Mouse (Mus musculus) CH12.LX (cell line): ENCODE measurements around the gene Gpat2. TPM values are rescaled to one million over a fixed set of nuclear protein-coding genes. Genes with fewer than 3 reads are reported as not detected.

Source experiments
- DNase-seq: peaks from one replicate; pipeline ENCODE4 v3.0.0-alpha.2; 2013; ENCODE audit errors: extremely low read depth
- H3K27ac ChIP-seq: 2 replicates; pipeline ENCODE4 v1.5.1; 2012; ENCODE audit warnings: low read depth, mild to moderate bottlenecking, control low read depth, moderate library complexity; ENCODE audit not compliant: insufficient read depth
- H3K27me3 ChIP-seq: replicated peaks from 2 replicates; pipeline ENCODE3; 2012; ENCODE audit warnings: inconsistent platforms
- H3K36me3 ChIP-seq, 2 experiments: replicated peaks in 1 of 2; 2 replicates each; pipeline versions ENCODE3 to v1.6.1; 2012; ENCODE audit warnings: inconsistent platforms in 1 of 2, low read length in 1 of 2, mild to moderate bottlenecking in 1 of 2, mixed read lengths in 1 of 2, moderate library complexity in 1 of 2; ENCODE audit not compliant: control insufficient read depth in 1 of 2, insufficient read depth in 1 of 2
- H3K4me1 ChIP-seq, 2 experiments: 2 replicates each; pipeline ENCODE4 v1.6.1; 2012; ENCODE audit warnings: inconsistent platforms in 1 of 2, moderate library complexity in 1 of 2; ENCODE audit not compliant: insufficient read depth in 2 of 2, control insufficient read depth in 1 of 2
- H3K4me2 ChIP-seq: 2 replicates; pipeline ENCODE4 v1.6.1; 2012; ENCODE audit warnings: low read depth, mild to moderate bottlenecking, control low read depth; ENCODE audit not compliant: poor library complexity, insufficient read depth, severe bottlenecking
- H3K4me3 ChIP-seq, 3 experiments: fragments of 150-350 bp in 1 of 3; sonication (generic) in 1 of 3; replicated peaks in 1 of 3; 2 replicates each; pipeline versions ENCODE3 to v1.5.1; 2011 to 2012; ENCODE audit warnings: low read depth in 2 of 3, low read length in 2 of 3, mild to moderate bottlenecking in 2 of 3, moderate library complexity in 2 of 3, control low read depth in 1 of 3, improper control_type of control experiment in 1 of 3, inconsistent platforms in 1 of 3, mixed read lengths in 1 of 3; ENCODE audit not compliant: poor library complexity in 1 of 3
- H3K79me2 ChIP-seq: replicated peaks from 2 replicates; pipeline ENCODE4 v1.6.1; 2012; ENCODE audit warnings: mild to moderate bottlenecking, moderate library complexity; ENCODE audit not compliant: control insufficient read depth, poor library complexity, insufficient read depth, severe bottlenecking; ENCODE audit errors: extremely low read depth
- H3K9ac ChIP-seq: 2 replicates; pipeline ENCODE4 v1.6.1; 2012; ENCODE audit warnings: low read depth, mild to moderate bottlenecking, control low read depth, moderate library complexity; ENCODE audit not compliant: insufficient read depth
- H3K9me3 ChIP-seq: replicated peaks from 2 replicates; pipeline ENCODE3; 2012; ENCODE audit warnings: low read length, inconsistent platforms, mixed read lengths
- CHD1 ChIP-seq: IDR thresholded peaks from 2 replicates; pipeline ENCODE4 v1.6.1; 2012; ENCODE audit warnings: low read depth, low read length, improper control_type of control experiment, inconsistent platforms
- CHD2 ChIP-seq: IDR thresholded peaks from 2 replicates; pipeline ENCODE4 v1.6.1; 2011; ENCODE audit warnings: low read length, improper control_type of control experiment
- EP300 ChIP-seq: IDR thresholded peaks from 2 replicates; pipeline ENCODE4 v1.6.1; 2011; ENCODE audit warnings: low read length, improper control_type of control experiment
- ETS1 ChIP-seq: conservative IDR thresholded peaks from 2 replicates; pipeline ENCODE4 v1.6.1; 2012; ENCODE audit warnings: low read depth, mild to moderate bottlenecking, inconsistent platforms, low read length, improper control_type of control experiment, moderate library complexity
- HCFC1 ChIP-seq: IDR thresholded peaks from 2 replicates; pipeline ENCODE4 v1.6.1; 2012; ENCODE audit warnings: low read depth, mild to moderate bottlenecking, inconsistent platforms, low read length, improper control_type of control experiment
- IRF4 ChIP-seq: IDR thresholded peaks from 2 replicates; pipeline ENCODE4 v1.6.1; 2014; ENCODE audit warnings: low read depth, mild to moderate bottlenecking, inconsistent platforms, low read length, improper control_type of control experiment
- JUN ChIP-seq: IDR thresholded peaks from 2 replicates; pipeline ENCODE4 v1.6.1; 2011; ENCODE audit warnings: low read depth, mild to moderate bottlenecking, low read length, improper control_type of control experiment, moderate library complexity; ENCODE audit not compliant: insufficient read depth
- JUND ChIP-seq: conservative IDR thresholded peaks from 2 replicates; pipeline ENCODE4 v1.6.1; 2011; ENCODE audit warnings: low read depth, low read length, improper control_type of control experiment
- MAX ChIP-seq: IDR thresholded peaks from 2 replicates; pipeline ENCODE4 v1.6.1; 2011; ENCODE audit warnings: low read length, improper control_type of control experiment
- MAZ ChIP-seq: IDR thresholded peaks from 2 replicates; pipeline ENCODE4 v1.6.1; 2012; ENCODE audit warnings: low read depth, mild to moderate bottlenecking, inconsistent platforms, low read length, improper control_type of control experiment, moderate library complexity
- MXI1 ChIP-seq: IDR thresholded peaks from 2 replicates; pipeline ENCODE4 v1.6.1; 2011; ENCODE audit warnings: mild to moderate bottlenecking, low read depth, low read length, improper control_type of control experiment
- NELFE ChIP-seq: IDR thresholded peaks from 2 replicates; pipeline ENCODE4 v1.6.1; 2011; ENCODE audit warnings: low read depth, low read length, improper control_type of control experiment
- NRF1 ChIP-seq: IDR thresholded peaks from 2 replicates; pipeline ENCODE4 v1.6.1; 2014; ENCODE audit warnings: low read depth, mild to moderate bottlenecking, inconsistent platforms, low read length, improper control_type of control experiment, moderate library complexity
- POLR2A ChIP-seq: IDR thresholded peaks from 2 replicates; pipeline ENCODE4 v1.6.1; 2011; ENCODE audit warnings: low read depth, mild to moderate bottlenecking, improper control_type of control experiment, low read length
- RAD21 ChIP-seq: IDR thresholded peaks from 2 replicates; pipeline ENCODE4 v1.6.1; 2011; ENCODE audit warnings: low read depth, mild to moderate bottlenecking, low read length, improper control_type of control experiment, moderate library complexity
- SIN3A ChIP-seq: IDR thresholded peaks from 2 replicates; pipeline ENCODE4 v1.6.1; 2012; ENCODE audit warnings: low read length, improper control_type of control experiment, inconsistent platforms
- SMC3 ChIP-seq: IDR thresholded peaks from 2 replicates; pipeline ENCODE4 v1.6.1; 2011; ENCODE audit warnings: low read depth, low read length, improper control_type of control experiment
- TBP ChIP-seq: conservative IDR thresholded peaks from 2 replicates; pipeline ENCODE4 v1.6.1; 2011; ENCODE audit warnings: low read depth, low read length, improper control_type of control experiment
- UBTF ChIP-seq: IDR thresholded peaks from 2 replicates; pipeline ENCODE4 v1.6.1; 2012; ENCODE audit warnings: low read depth, mild to moderate bottlenecking, inconsistent platforms, low read length, improper control_type of control experiment, moderate library complexity
- USF1 ChIP-seq: IDR thresholded peaks from 2 replicates; pipeline ENCODE4 v1.6.1; 2014; ENCODE audit warnings: low read depth, mild to moderate bottlenecking, inconsistent platforms, low read length, improper control_type of control experiment
- USF2 ChIP-seq: conservative IDR thresholded peaks from 2 replicates; pipeline ENCODE4 v1.6.1; 2011; ENCODE audit warnings: low read depth, low read length, improper control_type of control experiment
- ZC3H11A ChIP-seq: IDR thresholded peaks from 2 replicates; pipeline ENCODE4 v1.6.1; 2012; ENCODE audit warnings: low read depth, mild to moderate bottlenecking, inconsistent platforms, low read length, improper control_type of control experiment
- ZKSCAN1 ChIP-seq: IDR thresholded peaks from 2 replicates; pipeline ENCODE4 v1.6.1; 2012; ENCODE audit warnings: low read depth, inconsistent platforms, low read length, improper control_type of control experiment, borderline replicate concordance
- ZNF384 ChIP-seq: IDR thresholded peaks from 2 replicates; pipeline ENCODE4 v1.6.1; 2012; ENCODE audit warnings: low read depth, low read length, improper control_type of control experiment, inconsistent platforms
- dilution Hi-C: fragments of 300-500 bp; cut with MboI; formaldehyde crosslinking; loops from 2 replicates; pipeline ENCODE4 v1.14.3; 2020; ENCODE audit warnings: low sequenced_read_pairs; ENCODE audit not compliant: extremely low pct_unique_long_range_greater_than_20kb, extremely low pct_ligation_motif_present
- in situ Hi-C: fragments of 300-500 bp; cut with MboI; formaldehyde crosslinking; loops from 3 replicates; pipeline ENCODE4 v1.14.3; 2019; ENCODE audit warnings: low sequenced_read_pairs, low pct_ligation_motif_present, low pct_unique_long_range_greater_than_20kb, mixed read lengths
- polyA plus RNA-seq: library from polyadenylated mRNA; unstranded; fragments of >175 nt; gene quantifications from 2 replicates; pipeline ENCODE4 v1.2.1, GENCODE M21; 2012; ENCODE audit warnings: low read depth; ENCODE audit not compliant: insufficient read length
- total RNA-seq, 2 experiments: library from RNA; depleted of rRNA; stranded (reverse); fragments of 300-350 nt in 1 of 2; fragments of >200 nt in 1 of 2; gene quantifications; 2 replicates each; pipeline ENCODE4 v1.2.3; 2012 to 2014

Gene Gpat2
- total and polyA plus RNA-seq, 3 experiments: 0.19 to 0.63 (median 0.21) TPM

- TF ChIP-seq USF2: no peak
- no peak for TF ChIP-seq USF1
- TF ChIP-seq MXI1: no peak
- no peak for TF ChIP-seq CHD2
- no peak for TF ChIP-seq NELFE
- TF ChIP-seq SMC3: no peak
- no peak for TF ChIP-seq EP300
- no peak for TF ChIP-seq HCFC1
- no peak for TF ChIP-seq ZNF384
- no peak for TF ChIP-seq NRF1
- TF ChIP-seq TBP: no peak
- TF ChIP-seq JUND: no peak
- no peaks in the 10 kb centered on the region for H3K79me2 ChIP-seq
- dilution Hi-C loops: no loop called here
- no peaks in the 10 kb centered on the region for H3K9me3 ChIP-seq
- H3K4me2 ChIP-seq: no peak overlapping the region
- no peaks in the 10 kb centered on the region for H3K4me1 ChIP-seq
- no peak for DNase-seq
- in situ Hi-C loops: no loop called here
- H3K36me3 ChIP-seq: no peaks in the 10 kb centered on the region
- no peak overlapping the region for H3K4me3 ChIP-seq
- H3K27ac ChIP-seq: no peak overlapping the region
- peaks cover 82% of the 10 kb centered on the region for H3K27me3 ChIP-seq
- no peak overlapping the region for H3K9ac ChIP-seq
Measured at GRCm38 (mm10) chr2:127470183-127470582, 45.2 kb downstream of the Gpat2 start.

GRCm38 (mm10) chr2:127470661-127471060 is 45.7 kb downstream of the Gpat2 start:
- Histone ChIP-seq H3K4me3 (no peak overlapping the region), H3K79me2 (no peaks in the 10 kb centered on the region), H3K4me2 (no peak overlapping the region), H3K4me1 (no peaks in the 10 kb centered on the region), H3K9me3 (no peaks in the 10 kb centered on the region), H3K27me3 (peaks cover 82% of the 10 kb centered on the region), H3K9ac (no peak overlapping the region), H3K27ac (no peak overlapping the region), H3K36me3 (no peaks in the 10 kb centered on the region)
- dilution Hi-C loops: no loop called here
- TF ChIP-seq UBTF (no peak), POLR2A (no peak), ZKSCAN1 (no peak), RAD21 (no peak), SIN3A (no peak), JUND (no peak), NELFE (no peak), SMC3 (no peak), MAZ (no peak), MXI1 (no peak), ETS1 (no peak), USF1 (no peak), CHD1 (no peak), MAX (no peak), IRF4 (no peak), ZNF384 (no peak), JUN (no peak), HCFC1 (no peak), ZC3H11A (no peak)
- in situ Hi-C loops: no loop called here
- DNase-seq: no peak
